Mouse (Mus musculus) gastrocnemius, adult 2 months (tissue): ENCODE measurements around the gene Chd4. TPM values are rescaled to one million over a fixed set of nuclear protein-coding genes. Genes with fewer than 3 reads are reported as not detected.

Experiments used
- DNase-seq: peaks from one replicate; pipeline ENCODE4 v3.0.0; 2022
- H3K27ac ChIP-seq: fragments of 200-600 bp; 2 replicates; pipeline ENCODE4 v1.8.1; 2022; ENCODE audit warnings: mild to moderate bottlenecking
- H3K4me3 ChIP-seq: fragments of 200-600 bp; 2 replicates; pipeline ENCODE4 v1.8.1; 2022; ENCODE audit warnings: mild to moderate bottlenecking, moderate library complexity
- CTCF ChIP-seq: fragments of 200-600 bp; IDR thresholded peaks from 2 replicates; pipeline ENCODE4 v1.8.1; 2022; ENCODE audit warnings: antibody characterized with exemption, mild to moderate bottlenecking, moderate library complexity
- intact Hi-C: fragments of 180-260 bp; cut with DNase I; formaldehyde crosslinking; loops from one replicate; pipeline ENCODE4 v1.15.1; 2025
- total RNA-seq, 2 experiments: library from RNA; stranded (reverse); gene quantifications; 2 replicates each; pipeline ENCODE4 v1.2.3; 2021

Chd4 gene
- total RNA-seq, 2 experiments from 2014 or later: 68.8 to 71.2 TPM

DNA sequence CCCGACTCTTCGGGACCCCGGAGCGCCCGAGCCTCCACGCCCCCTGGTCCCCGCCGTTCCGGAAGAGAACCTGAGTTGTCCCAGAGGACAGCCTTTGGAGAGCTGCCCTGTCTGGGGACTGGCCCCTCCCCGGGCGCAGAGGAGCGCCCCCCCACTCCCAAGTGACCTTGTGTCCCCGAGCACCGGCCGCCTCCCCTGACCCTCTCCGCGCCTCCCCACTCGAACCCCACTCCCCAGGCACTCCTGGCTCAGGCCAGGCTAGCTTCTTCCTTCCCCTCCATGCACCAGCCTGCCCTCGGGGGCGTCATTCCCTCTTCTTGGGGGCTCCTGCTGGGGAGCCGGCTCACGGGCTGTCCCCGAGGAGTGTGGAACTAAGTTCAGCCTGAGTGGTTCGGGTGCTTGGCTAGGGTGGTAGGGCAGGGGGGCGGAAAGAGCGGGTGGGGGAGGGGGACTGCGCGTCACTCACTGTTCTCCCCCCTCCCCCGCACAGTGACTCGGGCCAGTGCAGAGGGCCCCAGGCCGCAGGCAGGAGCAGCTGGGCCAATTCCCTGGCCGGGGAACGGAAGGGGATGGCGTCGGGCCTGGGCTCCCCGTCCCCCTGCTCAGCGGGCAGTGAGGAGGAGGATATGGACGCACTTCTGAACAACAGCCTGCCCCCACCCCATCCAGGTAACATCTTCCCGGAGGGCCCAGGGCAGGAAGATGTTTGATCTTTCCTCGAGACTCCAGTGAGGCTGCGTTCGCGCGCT lies 990 bp downstream of the Chd4 start:
- Histone ChIP-seq H3K4me3 (peak overlapping the region; percentile 98), H3K27ac (peak overlapping the region; percentile 94)
- peak; percentile 80 for DNase-seq
- intact Hi-C loops: loop anchor here (5.0 kb wide), 1 partner anchor 36 kb away; the partner anchor contains the start of gene Nop2
- TF ChIP-seq CTCF: no peak

DNA sequence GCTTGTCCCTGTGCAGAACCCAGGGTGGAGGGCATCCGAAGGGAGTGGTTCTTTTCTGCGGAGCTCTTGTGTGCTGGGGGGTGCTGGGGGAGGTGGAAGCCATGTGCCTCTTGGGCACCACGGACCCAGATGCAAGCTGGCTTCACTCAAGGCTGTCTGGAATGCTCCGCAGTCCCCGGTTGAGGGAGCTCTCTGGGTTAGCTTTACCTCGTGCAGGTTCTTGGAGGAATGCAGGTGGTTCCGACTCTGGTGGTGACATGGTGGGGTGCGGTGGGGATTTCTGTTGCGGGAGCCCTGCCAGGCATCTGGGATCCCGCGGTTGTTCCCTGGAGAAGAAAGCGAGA lies 1.5 kb downstream of the Chd4 start:
- intact Hi-C loops: loop anchor here (5.0 kb wide), 1 partner anchor 35 kb away; the partner anchor contains the start of gene Nop2
- no peak for TF ChIP-seq CTCF
- peak overlapping the region; percentile 94 for H3K27ac ChIP-seq
- DNase-seq: no peak
- peak overlapping the region; percentile 98 for H3K4me3 ChIP-seq

DNA sequence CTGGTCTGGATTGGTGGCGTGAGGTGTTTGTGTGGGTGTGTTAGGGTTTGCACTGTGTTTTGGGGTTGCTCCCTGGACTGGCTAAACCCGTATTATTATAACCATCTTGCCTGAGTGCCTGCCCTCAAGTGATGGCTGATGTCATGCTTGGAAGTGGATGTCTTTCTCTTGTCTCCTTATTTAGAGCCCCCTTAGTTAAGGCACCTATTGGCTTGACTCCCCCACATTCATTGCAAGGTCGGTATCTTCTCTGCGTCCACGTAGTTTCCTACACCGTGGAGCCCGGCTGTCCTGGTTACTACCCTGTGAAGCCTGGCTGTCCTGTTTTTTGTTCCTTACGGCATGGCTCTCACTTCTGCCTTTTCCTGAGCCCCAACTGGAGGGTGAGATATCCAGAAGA lies 2.2 kb downstream of the Chd4 start:
- Histone ChIP-seq H3K4me3 (peak overlapping the region; percentile 98), H3K27ac (peak overlapping the region; percentile 94)
- TF ChIP-seq CTCF: no peak
- no peak for DNase-seq
- intact Hi-C loops: loop anchor here (5.0 kb wide), 1 partner anchor 34 kb away; the partner anchor contains the start of gene Nop2

DNA sequence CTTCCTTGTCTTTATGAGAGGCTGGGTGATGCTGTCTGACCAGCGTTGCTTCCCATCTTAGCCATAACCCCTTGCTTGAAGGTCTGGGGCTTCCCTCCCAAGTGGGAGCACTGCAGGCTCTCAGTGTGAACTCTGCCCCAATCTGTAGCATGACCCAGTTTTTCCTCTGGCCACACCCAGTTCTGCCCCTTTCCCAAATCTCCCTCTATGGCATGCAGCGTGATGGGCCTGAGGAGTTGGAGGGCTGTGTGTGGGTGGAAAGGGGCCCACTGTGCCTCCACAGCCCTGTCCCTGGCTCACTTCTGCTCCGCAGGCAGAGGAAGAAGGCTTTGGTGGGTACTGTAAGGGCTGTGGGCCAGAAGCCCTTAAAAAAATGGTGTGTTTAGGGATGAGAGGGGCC lies 2.7 kb downstream of the Chd4 start:
- Histone ChIP-seq H3K4me3 (peak overlapping the region; percentile 98), H3K27ac (peak overlapping the region; percentile 94)
- no peak for DNase-seq
- TF ChIP-seq CTCF: no peak
- intact Hi-C loops: loop anchor here (5.0 kb wide), 1 partner anchor 34 kb away; the partner anchor contains the start of gene Nop2

DNA sequence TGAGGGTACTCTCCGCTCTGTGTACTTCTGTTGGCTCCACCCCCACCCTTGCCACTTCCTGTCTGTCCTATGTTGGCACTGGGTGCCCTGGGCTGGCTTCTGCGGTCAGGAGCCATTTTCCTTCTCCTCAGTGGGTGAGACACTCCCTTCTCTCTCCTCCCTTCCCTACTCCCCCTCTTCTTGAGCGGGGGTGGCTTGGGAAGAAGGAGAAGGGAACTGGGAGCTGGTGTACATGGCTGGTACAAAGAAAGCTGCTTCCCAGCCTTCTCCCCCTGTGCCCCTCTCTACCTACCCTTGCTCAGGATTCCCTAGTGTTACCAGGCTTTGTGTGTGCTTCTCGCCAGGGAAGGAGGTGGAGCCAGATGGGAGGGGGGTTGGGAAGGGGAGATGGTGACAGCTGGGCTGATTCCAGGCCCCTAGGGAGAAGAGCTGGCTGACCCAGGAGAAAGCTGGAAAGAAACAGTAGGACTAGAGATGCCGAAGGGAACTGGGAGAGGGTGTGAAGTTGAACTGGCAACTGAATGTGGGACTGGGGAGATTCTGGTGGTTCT lies 3.7 kb downstream of the Chd4 start:
- Histone ChIP-seq H3K27ac (peak overlapping the region; percentile 94), H3K4me3 (peak overlapping the region; percentile 98)
- DNase-seq: peak; percentile 60
- no peak for TF ChIP-seq CTCF
- intact Hi-C loops: loop anchor here (5.0 kb wide), 1 partner anchor 33 kb away; the partner anchor contains the start of gene Nop2

DNA sequence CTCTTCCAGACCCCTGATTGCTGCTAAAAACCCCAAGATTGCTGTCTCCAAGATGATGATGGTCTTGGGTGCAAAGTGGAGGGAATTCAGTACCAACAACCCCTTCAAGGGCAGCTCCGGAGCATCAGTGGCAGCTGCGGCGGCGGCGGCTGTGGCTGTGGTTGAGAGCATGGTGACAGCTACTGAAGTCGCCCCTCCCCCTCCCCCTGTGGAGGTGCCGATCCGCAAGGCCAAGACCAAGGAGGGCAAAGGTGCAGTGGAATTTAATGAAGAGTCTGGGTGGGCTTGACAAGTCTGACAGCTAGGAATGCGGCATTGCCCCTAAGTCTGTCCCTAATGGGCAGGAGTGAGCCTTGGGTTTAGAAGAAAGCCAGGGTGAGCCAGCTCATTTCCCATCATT lies 5.7 kb downstream of the Chd4 start:
- Histone ChIP-seq H3K27ac (no peak overlapping the region), H3K4me3 (no peak overlapping the region)
- intact Hi-C loops: loop anchor here (5.0 kb wide), 1 partner anchor 76 kb away; no protein-coding TSS in a partner anchor
- no peak for DNase-seq
- TF ChIP-seq CTCF: no peak

DNA sequence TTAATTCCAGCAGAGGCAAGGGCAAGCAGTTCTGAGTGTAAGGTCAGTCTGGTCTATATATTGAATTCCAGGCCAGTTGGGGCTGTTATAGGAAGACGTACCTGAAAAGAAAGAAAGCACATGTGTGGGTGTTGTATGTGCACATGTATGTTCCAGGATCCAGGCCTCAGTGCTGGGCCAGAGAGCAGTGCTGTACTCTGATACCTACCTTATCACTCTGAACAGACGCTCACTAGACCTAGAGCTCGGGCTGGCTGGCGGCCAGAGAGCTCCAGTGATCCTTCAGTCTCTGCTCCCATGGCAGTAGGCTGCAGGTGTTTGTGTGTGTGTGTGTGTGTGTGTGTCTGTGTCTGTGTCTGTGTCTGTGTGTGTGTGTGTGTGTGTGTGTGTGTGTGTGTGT lies 8.4 kb downstream of the Chd4 start:
- no peak for TF ChIP-seq CTCF
- Histone ChIP-seq H3K27ac (no peak overlapping the region), H3K4me3 (no peak overlapping the region)
- DNase-seq: no peak
- intact Hi-C loops: loop anchor here (5.0 kb wide), 1 partner anchor 73 kb away; no protein-coding TSS in a partner anchor

DNA sequence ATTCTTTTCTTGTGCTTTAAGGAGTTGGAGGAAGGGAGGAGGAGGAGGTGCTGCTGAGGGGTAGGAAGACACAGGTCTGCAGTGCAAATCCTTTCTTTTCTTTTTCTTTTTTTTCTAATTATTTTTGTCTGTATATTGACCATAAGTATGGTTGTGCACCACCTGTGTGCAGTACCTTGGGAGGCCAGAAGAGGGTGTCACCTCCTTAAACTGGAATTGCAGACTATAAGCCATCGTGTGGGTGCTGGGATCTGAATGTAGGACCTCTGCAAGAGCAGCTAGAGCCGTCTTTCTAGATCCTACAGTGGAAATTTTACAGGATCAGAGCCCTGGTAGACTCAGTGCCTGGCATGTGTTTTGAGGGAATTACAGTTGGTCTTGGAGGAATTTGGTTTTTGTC lies 11.9 kb downstream of the Chd4 start:
- no peak for DNase-seq
- no peak overlapping the region for H3K4me3 ChIP-seq
- intact Hi-C loops: no loop called here
- H3K27ac ChIP-seq: no peak overlapping the region
- peak; percentile 34 for TF ChIP-seq CTCF

DNA sequence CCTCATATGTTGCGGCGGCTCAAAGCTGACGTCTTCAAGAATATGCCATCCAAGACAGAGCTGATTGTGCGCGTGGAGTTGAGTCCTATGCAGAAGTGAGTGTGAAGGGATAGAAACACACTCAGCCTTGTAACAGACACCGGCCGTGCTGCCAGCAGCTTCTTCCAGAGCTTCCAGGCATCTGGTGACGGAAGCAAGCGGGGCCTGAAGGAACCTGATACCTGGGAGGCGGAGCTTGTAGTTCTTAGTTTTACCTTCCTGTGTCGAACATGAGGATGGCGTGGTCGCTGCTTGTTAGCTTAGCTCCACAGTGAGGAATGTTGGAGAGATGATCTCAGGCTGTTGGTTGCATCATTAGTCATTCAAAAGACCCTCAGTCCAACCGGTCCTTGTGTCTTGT lies 13.6 kb downstream of the Chd4 start:
- intact Hi-C loops: no loop called here
- TF ChIP-seq CTCF: no peak
- Histone ChIP-seq H3K4me3 (no peak overlapping the region), H3K27ac (no peak overlapping the region)
- no peak for DNase-seq

DNA sequence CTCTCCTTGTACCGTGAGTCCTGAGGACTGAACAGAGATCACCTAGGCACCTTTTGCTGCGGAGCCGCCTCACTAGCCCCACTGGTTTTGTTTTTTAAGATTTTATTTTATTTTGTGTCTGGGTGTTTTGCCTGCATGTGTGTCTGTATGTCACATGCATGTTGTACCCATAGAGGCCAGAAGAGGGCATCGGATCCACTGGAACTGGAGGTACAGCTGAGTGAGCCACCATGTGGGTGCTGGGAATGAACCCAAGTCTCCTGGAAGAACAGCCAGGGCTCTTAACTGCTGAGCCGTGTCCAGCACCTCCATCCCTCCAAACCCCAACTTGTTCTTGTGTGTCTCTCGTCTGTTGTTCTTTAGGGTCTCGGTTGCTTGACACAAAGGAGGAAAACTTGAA lies 15.1 kb downstream of the Chd4 start:
- no peak overlapping the region for H3K4me3 ChIP-seq
- no peak overlapping the region for H3K27ac ChIP-seq
- intact Hi-C loops: no loop called here
- DNase-seq: peak; percentile 41
- TF ChIP-seq CTCF: peak; percentile 48

DNA sequence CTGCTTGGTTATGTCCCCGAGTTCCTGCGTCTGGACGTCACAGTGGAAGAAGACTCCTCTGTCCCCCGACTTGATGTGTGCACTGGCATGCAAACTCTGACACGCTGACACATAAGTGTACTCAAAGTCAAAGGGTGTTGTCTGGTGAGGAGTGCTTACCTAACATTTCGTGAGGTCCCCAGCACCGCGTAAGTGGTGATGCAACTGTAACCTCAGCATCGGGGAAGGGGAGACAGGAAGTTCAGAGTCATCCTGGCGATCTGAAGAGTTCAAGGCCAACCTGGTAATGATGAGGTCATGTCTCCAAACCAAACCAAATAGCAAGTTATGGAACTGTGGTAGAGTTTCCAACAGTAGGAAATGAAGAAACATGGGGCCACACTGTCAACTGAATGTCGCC lies 16.8 kb downstream of the Chd4 start:
- H3K27ac ChIP-seq: no peak overlapping the region
- no peak for DNase-seq
- H3K4me3 ChIP-seq: no peak overlapping the region
- intact Hi-C loops: no loop called here
- TF ChIP-seq CTCF: no peak

DNA sequence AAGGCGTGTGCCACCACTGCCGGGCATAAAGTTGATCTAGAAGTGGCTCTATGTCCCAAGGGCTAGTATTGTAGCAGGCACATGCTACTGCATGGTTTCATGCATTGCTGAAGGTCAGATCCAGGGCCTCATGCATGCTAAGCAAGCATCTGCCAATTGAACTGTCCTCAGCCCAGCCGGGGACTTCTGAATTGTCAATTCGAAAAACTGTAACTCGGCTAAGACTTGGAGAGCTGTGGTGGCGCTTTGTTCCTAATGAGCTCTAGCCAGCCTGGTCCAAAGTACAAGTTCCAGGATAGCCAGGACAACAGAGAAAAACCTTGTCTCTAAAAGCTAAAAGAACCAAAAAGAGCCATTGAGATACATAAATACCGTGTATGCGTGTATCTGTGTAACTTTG lies 23.6 kb downstream of the Chd4 start:
- intact Hi-C loops: no loop called here
- no peak overlapping the region for H3K4me3 ChIP-seq
- no peak for TF ChIP-seq CTCF
- no peak overlapping the region for H3K27ac ChIP-seq
- DNase-seq: no peak

DNA sequence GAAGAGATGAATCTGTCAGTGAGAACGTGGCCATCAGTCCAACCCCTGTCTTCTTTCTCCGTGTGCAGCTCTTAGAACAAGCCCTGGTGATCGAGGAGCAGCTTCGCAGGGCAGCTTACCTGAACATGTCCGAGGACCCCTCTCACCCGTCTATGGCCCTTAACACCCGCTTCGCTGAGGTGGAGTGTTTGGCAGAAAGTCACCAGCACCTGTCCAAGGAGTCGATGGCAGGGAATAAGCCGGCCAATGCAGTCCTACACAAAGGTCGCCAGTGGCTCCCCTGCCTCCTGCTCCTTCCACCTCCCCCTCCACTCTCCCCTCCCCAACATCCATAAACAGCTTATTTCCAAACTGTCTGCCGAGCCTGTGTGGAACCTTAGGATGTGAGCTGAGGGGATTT lies 32.9 kb downstream of the Chd4 start:
- H3K27ac ChIP-seq: no peak overlapping the region
- DNase-seq: no peak
- TF ChIP-seq CTCF: no peak
- intact Hi-C loops: no loop called here
- H3K4me3 ChIP-seq: no peak overlapping the region
